Mouse (Mus musculus) mesoderm, embryonic 11.5 days (tissue): ENCODE data around the gene Npepl1.

Source experiments
- DNase-seq: peaks from one replicate; pipeline ENCODE4 v3.0.0-alpha.2; 2012; ENCODE audit warnings: low read depth, low spot score

Gene Npepl1

DNA sequence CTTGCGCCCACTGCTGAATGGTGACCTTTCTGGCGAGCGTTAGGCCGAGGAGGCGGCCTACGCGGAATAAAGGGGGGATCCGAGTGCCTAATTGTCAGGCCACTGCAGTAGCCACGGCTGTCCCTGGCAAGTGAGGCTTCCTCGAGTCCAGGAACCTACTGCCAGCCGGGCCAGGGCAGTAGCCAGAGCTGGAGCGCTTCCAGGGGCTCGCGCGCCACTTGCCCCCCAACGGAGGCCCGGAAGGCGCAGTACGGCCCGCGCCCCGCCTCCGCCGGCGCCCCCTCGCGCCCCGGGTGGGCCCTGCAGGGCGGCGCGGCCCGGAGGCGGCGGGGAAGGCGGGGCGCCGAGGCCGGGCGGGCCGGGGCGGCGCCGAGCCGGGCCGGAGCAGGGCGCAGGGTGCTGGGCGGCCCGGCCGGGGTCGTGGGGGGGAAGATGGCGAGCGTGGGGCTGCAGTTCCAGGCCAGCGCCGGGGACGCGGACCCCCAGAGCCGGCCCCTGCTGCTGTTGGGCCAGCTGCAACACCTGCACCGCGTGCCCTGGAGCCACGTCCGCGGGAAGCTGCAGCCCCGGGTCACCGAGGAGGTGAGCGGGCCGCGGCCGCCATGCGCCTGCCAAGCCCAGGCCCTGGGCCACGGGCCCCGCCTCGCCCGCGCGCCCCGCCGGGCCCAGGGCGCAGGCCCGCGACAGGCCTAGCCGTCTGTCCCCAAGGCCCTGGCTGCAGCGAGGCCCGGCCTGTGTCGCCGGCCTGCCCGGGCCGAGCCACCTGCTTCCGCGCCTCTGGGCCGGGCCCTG is at the start of gene Npepl1:
Gene Npepl1 (plus strand): TSS at position 359 of the 792 bp plus-strand sequence.
- DNase-seq: peak; percentile 40

DNA sequence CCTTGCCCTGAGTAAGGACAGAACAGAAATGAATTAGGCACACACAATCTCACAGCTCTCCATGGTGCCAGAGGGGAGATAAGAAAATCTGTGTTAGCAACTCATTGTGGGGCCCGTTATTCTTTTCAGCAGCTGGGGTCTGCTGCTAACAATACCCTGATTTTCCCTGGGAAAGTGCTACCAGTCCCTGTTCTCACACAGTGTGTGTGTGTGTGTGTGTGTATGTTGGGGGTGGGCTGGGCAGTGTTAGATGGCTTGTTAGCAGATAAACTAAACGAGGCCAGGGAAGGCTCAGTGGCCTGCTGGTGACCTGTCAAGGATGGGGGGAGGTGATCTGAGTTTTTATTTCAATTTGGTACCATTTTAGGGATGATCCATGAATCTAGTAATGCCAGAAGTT is 48.9 kb upstream of the Npepl1 start:
- DNase-seq: no peak

DNA sequence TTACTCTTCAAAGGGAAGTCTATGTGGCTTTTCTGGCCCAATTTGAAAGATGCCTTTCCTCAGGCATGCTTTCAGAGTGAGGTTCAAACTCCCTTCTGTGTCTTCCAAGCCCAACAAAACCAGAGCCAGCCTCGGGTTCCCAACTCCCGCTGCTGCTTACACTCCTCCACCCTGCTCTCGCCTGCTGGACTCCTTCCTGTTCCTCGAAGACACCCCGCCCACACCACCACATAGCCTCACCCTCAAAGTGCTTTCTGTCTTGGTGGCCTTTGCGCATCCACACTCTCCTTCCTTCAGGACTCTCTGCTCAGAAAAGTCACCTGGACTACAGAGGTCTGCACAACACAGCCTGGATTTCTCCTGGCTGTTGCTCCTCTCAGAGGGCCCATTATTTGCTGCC is 47.1 kb upstream of the Npepl1 start:
- no peak for DNase-seq

DNA sequence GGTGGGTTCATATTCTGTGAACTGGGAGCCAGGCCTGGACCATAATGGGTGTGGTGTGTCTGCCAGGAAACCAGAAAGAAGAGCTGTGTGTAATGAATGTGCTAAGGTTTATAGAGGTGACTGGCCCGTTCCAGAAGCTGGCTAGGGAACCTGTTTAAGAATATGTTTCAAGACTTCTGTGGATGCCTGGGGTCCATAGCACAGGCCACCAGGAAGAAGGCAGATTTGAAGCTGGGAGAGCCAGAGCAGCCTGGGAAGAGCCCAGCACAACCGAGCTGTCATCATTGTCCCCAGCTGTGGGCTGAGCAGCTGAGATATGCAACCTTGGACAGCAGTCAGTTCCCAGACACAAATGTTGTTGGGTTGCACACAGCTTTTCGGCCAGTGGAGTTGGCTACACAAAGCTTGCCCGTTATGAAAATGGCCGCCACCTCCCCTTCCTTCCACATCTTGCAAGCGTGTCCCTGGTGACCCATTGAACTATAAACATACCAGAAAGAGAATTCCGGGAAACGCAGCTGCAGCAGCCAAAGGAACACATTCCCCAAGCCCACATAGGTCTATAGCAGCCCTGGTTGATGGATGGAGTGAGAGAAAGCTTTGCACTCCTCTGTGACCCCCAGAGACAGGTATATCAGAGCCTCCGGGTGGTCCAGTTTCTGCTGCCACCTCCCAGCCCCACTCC is 46.5 kb upstream of the Npepl1 start:
- peak; percentile 68 for DNase-seq

DNA sequence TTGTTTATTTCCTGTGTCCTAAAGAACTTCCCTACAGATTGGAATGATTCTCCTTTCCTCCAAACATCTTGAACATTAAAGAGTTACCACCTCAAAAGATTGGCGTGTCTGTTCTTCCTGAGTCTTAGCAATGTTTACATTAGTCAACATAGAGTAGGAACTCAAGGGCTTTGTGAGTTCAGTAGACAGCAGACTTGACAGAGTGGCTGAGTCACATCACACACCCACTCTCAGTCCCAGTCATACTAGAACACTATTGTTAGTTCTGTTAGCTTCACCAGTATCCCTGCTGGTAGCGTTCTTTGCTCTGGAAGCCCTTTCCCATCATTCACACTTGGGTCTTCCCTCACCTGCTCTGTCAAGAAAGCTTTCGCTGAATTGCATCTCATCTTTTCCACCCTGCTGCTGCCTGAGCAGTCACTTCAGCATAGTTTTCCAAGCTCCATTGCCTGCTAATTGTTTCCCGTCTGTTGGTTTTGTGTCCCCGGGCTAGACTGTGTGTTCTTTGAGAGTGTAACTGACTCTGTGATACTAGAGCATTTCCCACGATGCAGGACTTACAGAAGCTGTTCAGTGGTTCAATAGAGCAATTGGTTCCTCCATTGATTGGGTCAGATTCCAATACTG is 42.2 kb upstream of the Npepl1 start:
- no peak for DNase-seq

DNA sequence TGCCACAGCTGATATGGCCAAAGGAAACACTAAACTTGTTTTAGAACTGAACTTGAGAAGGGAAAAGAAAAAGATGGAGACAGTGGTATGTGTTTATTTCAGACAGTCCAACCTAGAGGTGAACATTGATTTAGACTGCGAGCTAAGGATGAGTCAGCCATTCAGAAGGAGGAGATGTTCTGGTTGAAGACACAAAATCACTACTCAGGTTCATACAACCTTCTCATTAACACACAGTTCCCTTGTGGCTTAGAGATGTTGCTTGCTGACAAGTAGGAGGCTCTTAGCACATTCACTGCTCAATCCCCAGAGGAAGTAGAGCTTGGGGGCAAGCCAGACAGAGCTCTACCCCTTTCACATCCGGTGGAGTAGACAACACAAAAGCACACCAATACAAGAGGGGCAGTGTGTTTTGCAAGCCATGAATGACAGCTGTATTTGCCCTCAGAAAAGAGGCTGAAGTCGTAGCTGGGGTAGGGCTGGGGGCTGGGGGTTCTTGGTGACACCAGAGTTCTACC is 40.6 kb upstream of the Npepl1 start:
- DNase-seq: no peak

DNA sequence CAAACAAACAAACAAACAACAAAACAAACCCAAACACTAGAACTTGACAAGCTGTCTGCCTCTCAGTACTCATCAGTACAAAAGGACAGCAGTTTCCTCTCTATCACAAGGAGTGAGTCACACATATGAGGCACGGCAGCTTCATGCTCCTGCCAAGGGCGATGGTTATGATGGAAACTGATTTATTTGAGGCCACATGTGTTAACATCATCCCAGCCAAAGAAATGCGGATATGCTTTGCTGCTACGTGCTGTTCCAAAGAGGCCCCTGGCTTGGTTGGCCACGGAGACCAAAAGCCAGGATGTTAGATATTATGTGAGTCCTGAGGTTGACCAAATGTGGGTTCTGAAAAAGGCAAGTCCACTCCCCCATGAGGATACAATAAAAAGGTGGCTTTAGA is 38.7 kb upstream of the Npepl1 start:
- no peak for DNase-seq

DNA sequence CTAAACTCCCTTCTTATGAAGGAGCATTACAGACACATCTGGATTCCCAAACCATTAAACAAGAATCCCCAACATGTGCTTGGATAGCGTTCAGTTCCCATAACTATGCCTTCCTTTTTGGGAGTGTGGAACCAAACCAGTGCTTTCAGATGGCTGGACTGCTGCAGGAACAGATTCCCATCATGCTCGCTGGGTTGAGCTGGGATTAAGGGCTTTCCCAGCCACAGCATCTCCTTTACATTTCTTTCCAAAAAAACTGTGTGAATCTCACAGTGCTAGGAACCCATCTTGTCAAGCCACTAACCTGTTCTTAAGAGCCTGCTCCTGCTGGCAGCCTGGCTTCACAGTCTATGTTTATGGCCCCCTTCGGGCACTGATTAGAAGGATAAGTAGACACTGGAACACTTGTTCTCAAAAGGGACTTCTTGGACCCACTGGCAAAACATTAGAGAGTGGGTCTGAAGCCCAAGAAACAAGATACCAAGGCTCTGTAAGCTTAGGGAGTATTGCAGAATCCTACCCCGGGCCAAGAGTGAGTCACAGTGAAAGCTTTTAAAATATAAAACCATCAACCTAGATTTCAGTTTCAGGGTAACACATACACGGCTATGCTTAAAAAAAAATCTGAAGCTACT is 36.9 kb upstream of the Npepl1 start:
- no peak for DNase-seq

DNA sequence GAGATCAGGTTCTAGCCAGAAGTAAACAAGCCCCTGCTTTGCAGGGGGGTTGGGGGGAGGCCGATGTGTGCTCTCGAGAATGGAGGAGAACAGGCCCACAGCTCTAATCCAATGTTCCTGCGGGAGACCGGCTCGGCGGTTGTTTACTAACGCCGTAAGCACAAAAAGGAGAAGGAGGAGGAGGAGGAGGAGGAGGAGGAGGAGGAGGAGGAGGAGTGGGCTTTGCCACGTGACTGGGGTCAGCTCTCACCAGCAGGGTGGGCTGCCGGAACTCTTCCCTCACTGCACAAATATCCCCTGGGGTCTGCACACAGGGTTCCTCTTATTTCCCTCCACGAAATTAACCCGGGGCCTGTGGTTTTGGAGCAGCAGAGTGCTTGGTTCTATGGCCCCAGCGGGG is 35.5 kb upstream of the Npepl1 start:
- DNase-seq: peak; percentile 51

DNA sequence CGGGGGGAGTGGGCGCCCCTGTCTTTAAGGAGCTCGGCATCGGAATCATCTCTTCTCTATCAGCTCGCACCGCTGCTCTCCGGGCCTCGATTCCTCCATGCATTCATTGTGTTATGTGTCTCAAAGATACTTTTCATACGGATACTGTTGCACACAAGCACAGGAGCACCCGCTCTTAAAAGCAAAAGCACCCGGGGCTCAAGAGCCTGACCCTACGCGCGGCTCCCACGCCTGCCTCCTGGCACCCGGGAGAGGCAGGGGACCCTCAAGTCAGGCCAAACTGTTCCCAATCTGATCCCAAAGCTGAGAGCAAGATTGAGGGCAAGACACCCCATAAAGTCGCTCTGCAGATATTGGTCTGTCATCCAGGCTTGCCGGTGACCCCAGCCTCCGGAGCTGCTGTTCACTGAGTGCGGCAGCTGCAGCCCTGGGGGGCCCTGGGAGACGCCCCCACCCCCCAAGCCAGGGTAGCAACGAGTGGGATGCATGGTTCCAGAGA is 35.0 kb upstream of the Npepl1 start:
- no peak for DNase-seq

DNA sequence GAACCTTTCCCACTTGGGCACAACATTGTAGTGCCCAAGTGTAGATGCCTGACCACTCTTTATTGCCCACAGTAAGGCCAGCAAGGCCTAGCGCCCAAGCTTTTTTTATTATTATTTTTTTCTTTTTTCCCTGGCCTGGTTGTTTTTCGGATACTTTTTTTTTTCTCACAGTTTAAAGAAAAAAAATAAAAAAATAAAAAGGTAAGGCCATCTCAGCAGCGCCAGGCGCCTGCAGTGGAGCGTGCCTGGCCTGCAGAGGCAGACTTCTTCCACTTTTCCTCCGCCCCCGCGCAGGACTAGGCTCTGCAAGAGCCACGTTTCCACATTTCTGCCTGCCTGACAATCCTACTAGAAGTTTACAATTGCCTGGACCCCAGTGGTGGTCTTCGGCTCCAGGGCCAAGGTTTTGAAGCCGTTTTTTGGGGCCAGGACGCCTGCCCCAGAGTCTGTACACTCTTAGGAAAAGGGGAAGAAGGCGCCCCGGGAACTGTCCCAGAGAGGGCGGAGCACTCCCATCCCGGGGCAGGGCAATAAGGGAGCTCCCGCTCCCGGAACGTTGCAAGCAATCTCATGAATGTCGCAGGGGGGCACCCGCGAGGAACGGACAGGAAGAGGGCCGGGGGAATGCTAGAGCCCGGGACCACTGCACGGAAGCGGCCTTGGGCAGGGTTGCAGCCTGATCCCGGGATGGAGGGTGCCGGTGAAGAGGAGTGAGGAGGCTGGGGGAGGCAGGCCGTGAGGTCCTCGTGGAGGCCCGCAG is 34.3 kb upstream of the Npepl1 start, which contains the start of gene Stx16:
Gene Stx16 (plus strand): TSS at position 636 of the 760 bp plus-strand sequence.
- peak; percentile 93 for DNase-seq

DNA sequence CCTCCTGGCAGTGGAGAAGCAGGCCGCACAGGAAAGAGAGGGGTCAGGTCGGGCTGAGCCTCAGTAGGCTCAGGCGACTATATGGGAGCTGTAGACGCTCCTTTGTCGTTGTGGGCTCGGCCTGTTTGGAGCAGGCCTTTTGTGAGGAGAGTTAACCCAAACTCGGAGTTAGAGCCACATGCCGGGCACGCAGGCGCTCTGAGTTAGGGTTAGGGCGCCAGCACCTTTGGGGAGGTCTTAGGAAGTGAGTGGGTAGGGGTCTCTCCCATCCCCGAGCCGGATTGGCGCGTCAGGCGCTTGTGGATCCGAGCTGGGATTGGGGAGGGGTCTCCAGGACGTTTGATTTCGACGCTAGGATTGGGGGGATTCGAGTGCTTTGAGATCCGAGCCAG is 33.7 kb upstream of the Npepl1 start:
- peak; percentile 59 for DNase-seq

DNA sequence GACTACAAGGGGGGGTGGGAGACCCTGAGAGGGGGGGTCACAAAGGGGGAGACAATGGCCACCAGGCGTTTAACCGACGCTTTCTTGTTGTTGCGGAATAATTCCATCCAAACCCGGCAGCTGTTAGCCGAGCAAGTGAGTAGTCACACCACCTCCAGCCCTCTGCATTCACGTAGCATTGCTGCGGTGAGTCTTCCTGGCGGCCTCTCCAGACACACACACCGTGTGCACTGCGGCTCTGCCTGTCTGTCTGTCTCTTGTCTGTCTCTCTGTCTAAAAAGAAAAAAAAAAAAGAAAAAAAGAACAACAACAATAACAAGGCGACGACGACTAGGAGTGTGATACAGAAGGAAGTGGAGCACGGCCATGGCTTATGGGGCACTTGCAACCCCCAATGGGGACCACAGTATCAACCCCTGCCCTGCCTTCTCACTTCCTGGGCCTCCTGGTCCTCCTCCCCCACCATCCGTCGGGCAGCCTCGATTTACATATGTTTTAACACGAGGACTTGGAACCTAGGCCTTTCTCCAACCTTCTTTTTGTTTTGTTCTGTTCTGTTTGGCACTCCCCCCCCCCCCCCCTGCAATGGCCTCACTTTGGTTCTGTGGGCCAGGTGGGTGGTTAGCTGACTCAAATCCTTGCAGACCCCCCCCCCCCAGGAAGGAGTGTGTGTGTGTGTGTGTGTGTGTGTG is 33.0 kb upstream of the Npepl1 start:
- peak; percentile 63 for DNase-seq

DNA sequence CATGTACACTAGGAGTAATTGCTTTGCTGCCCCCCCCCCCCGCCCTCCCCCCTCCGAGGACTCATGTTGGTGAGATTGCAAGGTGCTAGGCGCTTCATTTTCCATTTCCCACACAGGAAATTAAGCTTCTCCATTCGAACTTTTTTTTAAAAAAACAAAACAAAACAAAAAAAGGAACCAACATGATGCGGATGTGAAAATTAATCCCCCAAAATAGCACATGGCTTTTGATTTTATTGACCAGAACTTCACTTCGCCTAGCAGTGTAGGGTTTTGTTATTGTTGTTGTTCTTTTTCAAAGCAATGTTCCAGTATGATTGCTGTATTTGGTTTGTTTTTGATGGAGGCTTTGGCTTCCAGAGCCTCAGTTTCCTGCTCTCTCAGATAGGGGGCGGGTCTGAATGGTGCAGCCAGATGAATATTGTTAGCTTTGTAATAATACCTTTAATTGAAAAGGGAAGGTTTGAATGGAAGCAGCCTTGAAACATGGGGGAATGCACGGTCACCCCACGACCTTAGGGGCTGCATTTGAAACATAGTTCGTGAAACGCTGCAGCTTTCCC is 32.3 kb upstream of the Npepl1 start:
- no peak for DNase-seq

DNA sequence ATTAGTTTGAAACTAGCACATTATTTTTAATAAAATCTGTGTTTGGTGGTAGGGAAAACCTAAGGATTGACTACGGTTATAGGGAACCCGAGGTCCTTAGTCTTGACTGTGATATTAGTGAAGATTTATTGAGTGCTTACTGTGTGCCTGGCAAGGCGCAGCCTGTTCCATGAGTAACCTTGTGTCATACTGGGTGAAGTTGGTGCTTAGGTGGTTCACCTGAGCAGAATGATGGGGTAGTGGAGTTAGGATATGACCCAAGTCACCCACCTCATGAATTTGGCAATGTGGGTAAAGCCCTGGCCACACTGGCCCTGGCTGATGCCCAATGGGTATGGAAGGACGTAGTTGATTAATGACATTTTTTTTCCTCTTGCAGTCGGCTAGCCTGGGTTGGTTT is 28.3 kb upstream of the Npepl1 start:
- no peak for DNase-seq

DNA sequence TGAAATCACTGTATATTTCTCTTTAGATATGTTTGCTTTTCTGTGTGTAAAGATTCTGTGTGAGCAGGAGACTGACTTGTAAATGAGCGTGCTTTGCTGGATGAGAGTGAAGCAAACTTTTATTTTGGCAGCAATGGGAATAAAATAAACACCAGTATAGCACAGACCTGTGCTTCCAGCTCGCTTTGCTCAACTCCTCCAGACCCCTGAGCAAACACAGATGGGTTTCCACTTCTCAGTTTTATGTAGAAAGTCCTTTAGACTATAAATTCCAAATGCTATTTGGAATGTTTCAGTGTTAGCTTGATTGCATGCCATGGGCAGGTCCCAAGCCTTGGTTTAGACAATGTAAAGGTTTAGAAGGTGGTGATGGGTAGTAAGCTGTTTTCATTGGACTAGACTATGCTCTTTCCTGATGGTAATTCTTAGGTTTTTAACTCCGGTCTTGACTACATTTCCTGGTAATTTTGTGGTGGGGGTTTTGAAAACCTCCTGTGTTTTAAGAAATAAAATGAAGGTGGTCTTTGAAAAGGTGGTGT is 27.7 kb upstream of the Npepl1 start:
- DNase-seq: no peak

DNA sequence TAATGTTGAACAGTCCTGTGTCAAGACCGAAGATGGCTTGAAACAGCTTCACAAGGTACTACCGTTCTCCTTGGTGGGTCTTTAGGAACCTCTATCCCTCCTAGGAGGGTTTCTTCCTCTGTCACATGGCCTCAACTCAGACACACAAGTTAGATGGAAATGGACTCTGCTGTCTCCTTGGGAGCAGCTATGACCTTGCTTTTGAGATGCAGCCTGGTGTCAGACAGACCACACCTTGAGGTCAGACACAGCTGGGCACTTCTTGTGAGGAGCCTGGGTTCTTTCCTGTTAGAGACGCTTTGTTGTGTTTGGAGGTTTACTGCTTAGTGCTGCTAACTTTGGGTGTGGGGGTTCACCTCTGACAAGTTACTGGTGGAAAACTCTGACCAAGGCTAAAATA is 15.1 kb upstream of the Npepl1 start:
- DNase-seq: no peak

DNA sequence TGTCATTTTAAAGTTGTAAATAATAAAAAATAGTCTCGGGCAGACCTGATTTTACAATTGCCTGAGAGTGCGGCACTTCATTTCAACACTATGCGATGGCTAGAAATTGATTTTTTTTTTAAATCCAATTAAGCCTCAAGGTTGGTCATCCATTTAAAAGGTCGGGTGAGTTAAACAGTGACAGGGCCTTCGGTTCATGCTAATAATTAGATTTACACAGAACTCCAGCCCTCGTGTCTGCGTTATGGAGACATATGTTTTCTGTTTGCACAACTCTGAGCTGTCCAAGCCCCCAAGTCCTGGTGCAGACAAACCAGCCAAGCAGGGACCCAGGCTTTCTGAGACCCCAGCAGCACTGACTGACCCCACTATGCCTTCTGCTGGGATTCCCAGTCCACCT is 7.8 kb upstream of the Npepl1 start:
- DNase-seq: no peak

DNA sequence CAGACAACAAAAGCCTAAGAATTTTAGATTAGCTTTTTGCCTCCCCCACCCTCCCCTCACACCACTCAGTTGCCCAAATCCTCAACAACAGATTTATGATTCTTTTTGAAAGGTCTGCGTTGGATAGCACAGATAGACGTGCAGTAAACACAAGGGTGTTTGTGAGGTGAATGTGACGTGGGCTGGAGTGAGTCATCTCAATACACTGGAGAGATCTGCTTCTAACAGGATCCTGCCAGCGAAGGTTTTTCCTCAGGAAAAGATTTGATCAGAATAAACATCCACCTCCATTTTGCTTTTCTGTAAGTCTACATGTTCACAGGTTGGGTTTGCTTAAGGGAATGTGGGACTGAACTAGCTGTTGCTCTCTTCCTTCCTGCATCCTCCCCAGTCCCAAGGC is 6.6 kb upstream of the Npepl1 start:
- no peak for DNase-seq

DNA sequence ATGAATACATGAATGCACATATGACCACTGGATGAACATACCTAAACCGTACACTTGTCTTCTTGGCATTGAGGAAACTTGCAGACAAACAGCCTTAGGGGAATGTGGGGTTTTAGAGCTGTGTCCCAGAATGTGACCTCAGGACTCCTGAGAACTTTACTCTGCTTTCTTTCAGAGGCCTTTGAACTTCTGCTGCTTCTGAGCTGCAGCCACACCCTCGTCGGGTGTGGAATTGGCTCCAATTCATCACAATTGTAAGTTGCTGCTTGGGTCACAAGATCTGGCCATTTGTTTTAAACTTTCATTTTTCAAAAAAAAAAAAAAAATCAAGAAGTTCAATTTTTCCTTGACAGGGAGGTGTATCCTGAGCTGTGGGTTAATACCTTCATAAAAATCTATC is 2.8 kb upstream of the Npepl1 start:
- DNase-seq: no peak
